Mouse (Mus musculus): Measurements from ENCODE around the gene Mdfi. TPM values are rescaled to one million over a fixed set of nuclear protein-coding genes. Genes with fewer than 3 reads are reported as not detected.

The Mdfi gene
- polyA plus RNA-seq, 1 experiment from 2014 or later, result 35.6 TPM

DNA sequence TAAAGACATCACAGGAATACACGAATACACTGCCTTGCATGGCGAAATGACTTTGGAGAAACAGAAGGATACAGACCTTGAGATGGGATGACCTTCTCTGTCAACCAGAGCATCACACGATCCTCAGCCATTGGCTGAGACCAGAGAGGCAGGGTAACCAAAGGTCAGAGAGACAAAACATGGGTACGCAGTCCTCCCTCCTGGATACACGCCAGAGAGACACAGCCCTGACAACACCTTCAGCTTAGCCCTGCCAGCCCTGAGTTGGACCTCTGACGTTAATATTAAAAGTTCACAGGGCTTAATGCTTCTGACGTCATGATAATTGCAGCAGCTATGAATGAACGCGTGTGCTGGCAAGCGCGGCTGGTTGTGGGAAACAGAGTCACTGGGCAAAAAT is 11.1 kb upstream of the Mdfi start:
- H3K4me1 ChIP-seq, result 0 out of 2 replicates have a peak, but pooled peaks cover 3% of the 10 kb centered on the region
- 81% methylated on average over 11 of the region's 11 CpGs for WGBS
- H3K4me3 ChIP-seq, result no peak overlapping the region
- no peak overlapping the region for H3K4me2 ChIP-seq (replicated peaks)
- H3K9ac ChIP-seq, result no peak overlapping the region
- no peaks in the 10 kb centered on the region for H3K27me3 ChIP-seq
- H3K36me3 ChIP-seq, result no peaks in the 10 kb centered on the region
- H3K9me3 ChIP-seq, result no peaks in the 10 kb centered on the region
- H3K27ac ChIP-seq, result no peak overlapping the region
- ATAC-seq (ENCODE audit: insufficient number of reproducible peaks, insufficient read depth, low FRiP score, low TSS enrichment), result no peak

DNA sequence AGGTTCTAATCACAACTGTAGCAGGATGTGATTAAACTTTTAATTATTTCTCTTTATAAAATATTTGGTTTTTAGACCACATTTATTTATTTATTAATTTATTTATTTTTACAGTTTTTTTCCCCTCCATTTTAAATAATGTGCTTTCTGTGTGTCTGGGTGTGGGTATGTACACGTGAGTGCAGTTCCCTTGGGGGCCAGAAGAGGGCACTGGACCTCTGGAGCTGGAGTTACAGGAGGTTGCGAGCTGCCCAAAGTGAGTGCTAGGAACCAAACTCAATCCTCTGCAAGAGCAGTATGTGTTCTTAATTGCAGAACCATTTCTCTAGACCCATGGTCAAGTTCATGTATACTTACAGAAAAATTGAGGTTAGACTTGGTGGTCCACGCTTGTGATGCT is 9.0 kb upstream of the Mdfi start:
- WGBS, result 96% methylated on average over 3 of the region's 3 CpGs
- ATAC-seq (ENCODE audit: insufficient number of reproducible peaks, insufficient read depth, low FRiP score, low TSS enrichment), result no peak

DNA sequence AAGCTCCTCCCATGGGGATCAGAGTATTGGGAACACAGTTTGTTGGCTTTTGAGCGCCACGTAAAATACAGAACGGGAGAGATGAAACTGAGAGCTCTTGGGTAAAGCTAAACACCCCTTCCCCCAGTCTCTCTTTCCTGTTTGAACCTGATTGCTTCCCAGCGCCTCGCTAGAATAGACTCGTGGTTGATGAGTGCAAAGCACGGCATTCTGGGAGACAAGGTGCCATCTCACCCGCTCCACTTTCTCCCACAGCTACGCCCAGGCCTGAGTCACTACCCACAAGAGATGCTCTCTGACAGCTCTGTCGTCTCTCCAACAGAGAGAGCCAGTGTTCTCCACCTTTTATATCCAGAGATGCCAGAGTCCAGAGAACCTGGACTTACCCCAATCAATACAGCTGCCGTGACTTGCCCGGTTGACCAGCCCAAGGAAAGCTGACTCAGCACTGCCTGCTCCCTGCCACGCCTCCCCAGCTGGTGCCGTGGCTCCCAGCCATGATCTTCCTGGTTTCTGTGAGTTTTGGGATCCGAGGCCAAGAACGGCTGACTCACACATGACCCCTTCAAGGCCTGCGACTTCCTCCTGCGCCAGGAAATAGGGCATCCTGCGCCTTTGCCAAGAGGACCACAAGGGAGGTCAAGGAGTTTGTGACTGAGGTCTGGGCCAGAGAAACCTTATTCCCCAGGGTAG is 7.6 kb upstream of the Mdfi start:
- WGBS, result 73% methylated on average over 19 of the region's 19 CpGs
- Histone ChIP-seq H3K9ac (no peak overlapping the region), H3K36me3 (no peaks in the 10 kb centered on the region), H3K4me2 (replicated peaks) (no peak overlapping the region), H3K4me3 (no peak overlapping the region), H3K4me1 (no peaks in the 10 kb centered on the region), H3K27me3 (no peaks in the 10 kb centered on the region), H3K27ac (no peak overlapping the region), H3K9me3 (no peaks in the 10 kb centered on the region)
- no peak for ATAC-seq (ENCODE audit: insufficient number of reproducible peaks, insufficient read depth, low FRiP score, low TSS enrichment)

More for the DNA sequence above, 9.0 kb upstream of the Mdfi start:
- Histone ChIP-seq H3K27ac (no peak overlapping the region), H3K4me2 (replicated peaks) (no peak overlapping the region), H3K27me3 (no peaks in the 10 kb centered on the region), H3K4me3 (no peak overlapping the region), H3K9me3 (no peaks in the 10 kb centered on the region), H3K4me1 (no peaks in the 10 kb centered on the region), H3K36me3 (no peaks in the 10 kb centered on the region), H3K9ac (no peak overlapping the region)

DNA sequence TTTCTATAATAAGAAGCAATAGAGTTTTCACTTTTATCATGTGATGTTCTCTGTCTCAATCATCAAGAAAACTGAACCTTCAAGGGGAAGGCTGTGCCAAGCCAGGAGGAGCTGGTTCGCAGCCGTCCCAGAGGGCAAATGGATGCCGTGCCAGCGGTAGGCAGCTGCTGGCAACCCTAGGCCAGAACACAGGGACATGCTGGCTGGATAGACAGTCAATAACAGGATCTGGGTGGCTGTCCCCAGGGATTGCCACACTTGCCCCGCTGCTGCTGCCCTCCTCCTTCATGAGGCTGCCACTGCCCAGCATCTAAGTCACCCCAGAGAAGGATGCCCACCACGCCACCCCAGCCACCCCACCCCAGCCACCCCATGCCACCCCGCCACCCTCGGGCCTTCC is 7.0 kb upstream of the Mdfi start:
- no peak for ATAC-seq (ENCODE audit: insufficient number of reproducible peaks, insufficient read depth, low FRiP score, low TSS enrichment)

DNA sequence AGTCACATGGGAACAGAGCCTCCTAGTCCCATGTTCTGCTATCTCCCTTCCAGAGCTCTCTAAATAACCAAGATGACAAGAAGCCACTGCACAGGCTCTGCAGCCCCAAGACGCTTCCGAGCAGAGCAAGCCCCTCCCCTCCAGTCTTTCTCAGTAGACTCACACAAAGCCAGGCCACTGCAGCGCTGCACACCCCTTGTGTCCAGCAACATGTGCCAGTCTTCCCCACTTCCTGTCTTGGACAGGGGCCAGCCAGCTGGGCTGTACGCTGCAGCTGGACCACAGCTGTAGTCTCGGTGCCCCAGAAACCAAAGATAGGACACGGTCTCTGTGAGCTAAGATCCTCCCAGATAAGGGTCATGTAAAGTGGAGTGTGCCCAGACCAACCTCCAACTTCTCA is 3.3 kb upstream of the Mdfi start:
- H3K36me3 ChIP-seq, result no peaks in the 10 kb centered on the region
- H3K4me3 ChIP-seq, result no peak overlapping the region
- no peak overlapping the region for H3K4me2 ChIP-seq (replicated peaks)
- H3K27me3 ChIP-seq, result peaks cover 6% of the 10 kb centered on the region
- H3K27ac ChIP-seq, result 0 out of 2 replicates have a peak overlapping the region, but pooled peaks have one; percentile 6
- ATAC-seq (ENCODE audit: insufficient number of reproducible peaks, insufficient read depth, low FRiP score, low TSS enrichment), result no peak
- peaks cover 12% of the 10 kb centered on the region; the same call in 1 of the 2 replicates for H3K4me1 ChIP-seq
- WGBS, result 35% methylated on average over 6 of the region's 6 CpGs
- no peaks in the 10 kb centered on the region for H3K9me3 ChIP-seq
- no peak overlapping the region for H3K9ac ChIP-seq

More for the DNA sequence above, 7.0 kb upstream of the Mdfi start:
- Histone ChIP-seq H3K4me2 (replicated peaks) (no peak overlapping the region), H3K9ac (no peak overlapping the region), H3K4me3 (no peak overlapping the region), H3K36me3 (no peaks in the 10 kb centered on the region), H3K27me3 (no peaks in the 10 kb centered on the region), H3K4me1 (no peaks in the 10 kb centered on the region), H3K27ac (no peak overlapping the region), H3K9me3 (no peaks in the 10 kb centered on the region)
- 86% methylated on average over 8 of the region's 8 CpGs for WGBS

DNA sequence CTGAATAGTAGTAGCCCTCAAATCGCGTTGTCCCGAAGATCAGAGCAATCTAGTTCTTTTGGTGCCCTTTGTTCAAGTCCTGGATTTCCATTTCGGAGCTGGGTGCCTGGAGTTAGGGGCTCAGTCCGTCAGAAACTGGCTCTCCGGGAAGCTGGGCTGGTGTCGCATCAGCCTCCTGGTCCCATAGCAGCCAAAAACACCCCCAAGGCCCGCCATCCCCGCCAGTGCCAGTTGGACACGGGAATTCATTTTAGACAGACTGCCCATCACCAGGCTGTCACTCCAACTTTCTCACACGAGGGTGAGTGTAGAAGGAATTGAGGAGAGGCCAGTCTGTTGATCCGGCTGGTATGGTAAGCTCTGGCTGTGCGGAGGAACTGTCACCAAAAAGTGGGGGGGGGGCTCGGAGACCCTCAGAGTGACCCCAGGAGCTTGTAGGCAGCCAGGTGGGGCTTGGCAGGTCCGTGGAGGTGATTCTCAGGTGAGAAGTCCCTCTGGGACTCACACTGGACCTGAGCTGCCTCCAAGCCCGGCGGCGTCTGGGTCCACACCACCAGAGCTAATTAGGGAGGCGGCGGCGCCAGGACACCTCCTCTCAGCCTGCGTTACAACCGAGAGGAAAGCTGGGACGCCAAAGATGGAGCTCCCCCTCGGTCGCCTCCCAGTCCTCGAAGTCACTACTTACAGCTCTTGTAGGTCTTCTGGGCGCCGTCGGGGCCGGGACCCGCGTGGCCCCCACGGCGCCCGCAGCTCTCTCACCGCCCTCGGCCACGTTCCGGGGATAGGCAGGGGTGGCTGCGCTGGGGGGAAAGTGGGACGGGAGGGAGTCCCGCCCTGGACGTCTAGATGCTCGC is 636 bp downstream of the Mdfi start:
- Histone ChIP-seq H3K27ac (peak overlapping the region; percentile 94), H3K4me2 (replicated peaks) (peak overlapping the region; percentile 82), H3K9me3 (no peaks in the 10 kb centered on the region), H3K4me1 (peaks cover 45% of the 10 kb centered on the region), H3K9ac (peak overlapping the region; percentile 89), H3K4me3 (peak overlapping the region; percentile 80), H3K27me3 (peaks cover 6% of the 10 kb centered on the region), H3K36me3 (peaks cover 8% of the 10 kb centered on the region)
- ATAC-seq (ENCODE audit: insufficient number of reproducible peaks, insufficient read depth, low FRiP score, low TSS enrichment), result no peak
- WGBS, result 1% methylated on average over 45 of the region's 45 CpGs

DNA sequence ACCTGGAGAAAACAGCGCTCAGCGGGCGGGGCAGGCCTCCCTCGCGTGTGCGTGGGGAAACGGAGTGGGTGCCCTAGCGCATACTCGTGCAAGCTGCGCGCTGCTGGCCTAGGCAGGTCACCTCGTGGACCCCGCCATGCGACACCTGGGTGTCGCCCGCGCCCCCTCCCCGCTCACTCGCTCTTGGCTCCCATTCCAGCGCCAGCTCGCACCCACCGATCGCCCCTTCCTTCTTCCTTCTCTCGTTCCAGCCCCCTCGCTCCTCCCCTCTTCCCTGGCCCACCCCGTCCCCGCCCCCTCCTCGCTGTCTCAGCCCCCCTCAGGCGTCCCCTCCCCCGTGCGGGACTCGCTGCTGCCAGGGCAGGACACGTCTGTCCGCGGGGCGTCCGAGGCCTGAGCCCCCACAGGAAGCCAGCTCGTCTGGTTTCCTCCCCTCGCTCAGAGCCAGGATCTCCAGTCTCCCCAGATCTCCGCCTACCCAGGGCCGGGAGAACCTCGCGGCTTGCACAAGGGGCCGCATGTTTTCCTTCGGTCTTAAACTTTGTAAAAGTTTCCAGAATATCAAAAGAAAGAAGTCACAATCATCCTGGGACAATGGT is 1.4 kb downstream of the Mdfi start:
- Histone ChIP-seq H3K4me2 (replicated peaks) (peak overlapping the region; percentile 82), H3K9ac (peak overlapping the region; percentile 89), H3K27me3 (peaks cover 6% of the 10 kb centered on the region), H3K36me3 (peaks cover 9% of the 10 kb centered on the region), H3K4me1 (peaks cover 49% of the 10 kb centered on the region), H3K4me3 (peak overlapping the region; percentile 80), H3K9me3 (no peaks in the 10 kb centered on the region), H3K27ac (peak overlapping the region; percentile 94)
- peak; percentile 65 for ATAC-seq (ENCODE audit: insufficient number of reproducible peaks, insufficient read depth, low FRiP score, low TSS enrichment)
- WGBS, result 1% methylated on average over 40 of the region's 45 CpGs

DNA sequence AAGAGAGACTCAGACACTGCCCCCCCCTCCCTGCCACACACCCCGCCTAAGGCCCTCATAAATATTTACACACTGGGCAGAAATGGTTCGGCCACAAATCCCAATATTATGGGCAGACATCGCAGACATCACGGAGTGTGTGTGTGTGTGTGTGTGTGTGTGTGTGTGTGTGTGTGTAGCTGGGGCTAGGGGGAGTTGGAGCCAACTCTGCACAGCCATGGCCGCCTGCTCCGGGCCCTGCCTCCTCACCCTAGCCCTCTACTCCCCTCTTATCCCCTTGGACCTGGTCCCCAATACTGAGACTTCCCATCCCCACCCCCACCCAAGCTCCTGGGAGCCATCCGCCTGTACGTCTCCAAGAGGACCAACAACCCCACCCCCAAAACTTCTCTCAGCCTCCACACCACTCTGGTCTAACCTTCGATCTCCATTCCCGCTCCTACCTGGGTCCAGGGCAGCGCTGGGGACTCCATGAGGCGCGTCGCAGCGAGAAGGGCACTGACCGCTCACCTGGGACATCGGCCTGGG is 1.9 kb downstream of the Mdfi start:
- WGBS, result under 1% methylated on average over 15 of the region's 17 CpGs
- H3K4me3 ChIP-seq, result peak overlapping the region; percentile 80
- H3K9me3 ChIP-seq, result no peaks in the 10 kb centered on the region
- peaks cover 14% of the 10 kb centered on the region for H3K36me3 ChIP-seq
- H3K27me3 ChIP-seq, result peaks cover 6% of the 10 kb centered on the region
- H3K4me2 ChIP-seq (replicated peaks), result peak overlapping the region; percentile 82
- H3K27ac ChIP-seq, result peak overlapping the region; percentile 94
- H3K4me1 ChIP-seq, result peaks cover 49% of the 10 kb centered on the region
- H3K9ac ChIP-seq, result peak overlapping the region; percentile 89
- ATAC-seq (ENCODE audit: insufficient number of reproducible peaks, insufficient read depth, low FRiP score, low TSS enrichment), result peak; percentile 42

DNA sequence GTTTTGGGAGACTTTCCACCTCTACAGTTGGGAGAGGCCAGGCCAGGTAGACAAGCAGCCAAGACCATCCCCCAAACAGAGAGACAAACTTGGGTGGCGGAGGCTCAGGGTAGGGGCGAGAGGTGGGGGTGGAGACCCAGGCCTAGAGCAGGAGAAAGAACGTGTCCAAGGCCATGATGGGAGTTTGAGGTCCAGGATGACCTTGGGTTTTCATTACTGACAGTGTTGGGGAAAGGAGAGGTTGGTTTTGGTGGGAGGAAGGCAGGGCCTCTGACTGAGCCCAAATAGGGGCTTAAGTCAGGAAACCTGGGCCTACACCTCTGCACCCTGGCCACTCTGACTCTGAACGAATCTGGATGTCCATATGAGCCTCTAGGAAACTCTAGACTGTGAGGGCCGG is 2.7 kb downstream of the Mdfi start:
- Histone ChIP-seq H3K4me3 (peak overlapping the region; percentile 80), H3K4me2 (replicated peaks) (peak overlapping the region; percentile 82), H3K27me3 (peaks cover 6% of the 10 kb centered on the region), H3K27ac (peak overlapping the region; percentile 94), H3K9me3 (no peaks in the 10 kb centered on the region), H3K9ac (peak overlapping the region; percentile 89), H3K4me1 (peaks cover 49% of the 10 kb centered on the region), H3K36me3 (peaks cover 22% of the 10 kb centered on the region)
- WGBS, result 13% methylated on average over 5 of the region's 5 CpGs
- 0 out of 2 replicates have a peak, but pooled peaks have one; percentile 5 for ATAC-seq (ENCODE audit: insufficient number of reproducible peaks, insufficient read depth, low FRiP score, low TSS enrichment)

DNA sequence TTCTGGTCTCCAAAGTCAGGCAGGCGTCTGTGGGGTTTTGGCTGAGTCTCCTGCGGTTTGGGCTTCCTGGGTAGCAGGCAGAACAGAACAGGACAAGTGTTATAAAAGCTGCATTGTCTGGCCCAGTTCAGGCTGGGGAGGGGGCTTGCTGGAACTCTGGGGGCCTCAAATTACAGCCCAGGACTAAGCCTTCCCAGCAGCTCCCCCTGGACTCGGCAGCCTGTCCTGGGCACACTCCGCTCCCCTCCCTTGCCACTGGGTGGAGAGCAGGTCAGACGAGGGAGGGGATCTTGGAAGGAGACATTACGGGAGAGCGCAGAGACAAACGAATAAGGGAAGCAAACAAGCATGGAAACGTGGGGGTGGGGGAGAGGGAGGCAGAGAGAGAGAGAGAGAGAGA is 3.3 kb downstream of the Mdfi start:
- WGBS, result 3% methylated on average over 9 of the region's 9 CpGs
- peak overlapping the region; percentile 82 for H3K4me2 ChIP-seq (replicated peaks)
- H3K27ac ChIP-seq, result peak overlapping the region; percentile 94
- H3K4me1 ChIP-seq, result peaks cover 50% of the 10 kb centered on the region
- peaks cover 6% of the 10 kb centered on the region for H3K27me3 ChIP-seq
- ATAC-seq (ENCODE audit: insufficient number of reproducible peaks, insufficient read depth, low FRiP score, low TSS enrichment), result peak; percentile 36; the same call in 1 of the 2 replicates
- no peaks in the 10 kb centered on the region for H3K9me3 ChIP-seq
- H3K4me3 ChIP-seq, result peak overlapping the region; percentile 80
- H3K9ac ChIP-seq, result peak overlapping the region; percentile 89
- peaks cover 25% of the 10 kb centered on the region for H3K36me3 ChIP-seq

DNA sequence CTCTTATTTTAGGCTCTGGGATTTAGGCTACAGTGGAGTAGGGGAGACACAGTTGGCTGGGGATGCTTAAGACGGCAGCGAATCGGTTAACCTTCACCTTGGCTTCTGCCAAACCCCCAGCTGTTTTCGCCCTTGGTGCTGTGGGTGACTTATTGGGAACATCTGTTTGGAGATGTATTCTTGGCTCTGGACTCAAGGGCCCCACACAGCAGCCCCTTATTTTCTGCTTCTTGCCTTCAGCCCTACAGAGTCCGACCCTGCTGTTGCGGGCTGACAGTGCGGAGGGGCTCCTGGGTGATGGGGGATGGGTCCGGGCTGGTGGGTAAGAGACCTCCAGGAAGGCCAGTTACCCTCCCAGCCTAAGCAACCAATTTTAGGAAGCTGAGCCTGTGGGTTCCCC is 13.2 kb downstream of the Mdfi start:
- Histone ChIP-seq H3K9ac (no peak overlapping the region), H3K9me3 (no peaks in the 10 kb centered on the region), H3K4me2 (replicated peaks) (no peak overlapping the region), H3K27me3 (no peaks in the 10 kb centered on the region), H3K36me3 (peaks cover 86% of the 10 kb centered on the region), H3K27ac (peak overlapping the region; percentile 64), H3K4me1 (peaks cover 40% of the 10 kb centered on the region), H3K4me3 (no peak overlapping the region)
- peak; percentile 61; the same call in 1 of the 2 replicates for ATAC-seq (ENCODE audit: insufficient number of reproducible peaks, insufficient read depth, low FRiP score, low TSS enrichment)
- 36% methylated on average over 8 of the region's 8 CpGs for WGBS
